Mouse (Mus musculus) spleen, adult 2 months (tissue): ENCODE results near the gene Neb.

Experiments used
- CTCF ChIP-seq: fragments of 200-500 bp; IDR thresholded peaks from 2 replicates; pipeline ENCODE4 v1.5.1; 2011; ENCODE audit warnings: mild to moderate bottlenecking, inconsistent platforms; ENCODE audit not compliant: insufficient read depth, insufficient read length, insufficient replicate concordance; ENCODE audit errors: extremely low read depth
- POLR2A ChIP-seq: fragments of 200-500 bp; IDR thresholded peaks from 2 replicates; pipeline ENCODE4 v1.6.1; 2011; ENCODE audit warnings: low read depth, low read length, inconsistent platforms

GRCm38 (mm10) chr2:52252037-52252436 is 126.2 kb downstream of the Neb start:
- TF ChIP-seq CTCF (no peak), POLR2A (no peak)
